Mouse (Mus musculus) adrenal gland, adult 2 months (tissue): Measurements from ENCODE around the gene St8sia1. TPM values are rescaled to one million over a fixed set of nuclear protein-coding genes. Genes with fewer than 3 reads are reported as not detected.

ENCODE experiments used
- DNase-seq: peaks from one replicate; pipeline ENCODE4 v3.0.0; 2021
- polyA plus RNA-seq: library from polyadenylated mRNA; depleted of rRNA; stranded (reverse); fragments of >200 nt; gene quantifications from 2 replicates; pipeline ENCODE4 v1.2.3, GENCODE M21; 2012
- total RNA-seq, 2 experiments: library from RNA; stranded (reverse); gene quantifications; 2 replicates each; pipeline ENCODE4 v1.2.3; 2021

St8sia1 gene
- total and polyA plus RNA-seq, 3 experiments = 0.13 to 1.8 (median 0.43) TPM

- DNase-seq = no peak
These were observed 100.4 kb downstream of the St8sia1 start for GRCm38 (mm10) chr6:142863881-142864280.

GRCm38 (mm10) chr6:142862265-142862664 lies 102.0 kb downstream of the St8sia1 start:
- DNase-seq = no peak

GRCm38 (mm10) chr6:142860396-142860795 lies 103.9 kb downstream of the St8sia1 start:
- DNase-seq = no peak

GRCm38 (mm10) chr6:142859946-142860345 lies 104.3 kb downstream of the St8sia1 start:
- DNase-seq = no peak

GRCm38 (mm10) chr6:142858937-142859336 lies 105.3 kb downstream of the St8sia1 start:
- no peak for DNase-seq

- no peak for DNase-seq
These were observed 107.9 kb downstream of the St8sia1 start for GRCm38 (mm10) chr6:142856258-142856874.

GRCm38 (mm10) chr6:142855761-142856160 lies 108.5 kb downstream of the St8sia1 start:
- no peak for DNase-seq

- DNase-seq = no peak
These were observed 111.6 kb downstream of the St8sia1 start for GRCm38 (mm10) chr6:142852419-142853377.

- no peak for DNase-seq
These were observed 113.8 kb downstream of the St8sia1 start for GRCm38 (mm10) chr6:142850436-142850835.

- DNase-seq = no peak
These were observed 114.9 kb downstream of the St8sia1 start for GRCm38 (mm10) chr6:142849326-142849725.

- no peak for DNase-seq
These were observed 116.2 kb downstream of the St8sia1 start for GRCm38 (mm10) chr6:142847914-142848674.

GRCm38 (mm10) chr6:142846855-142847254 lies 117.4 kb downstream of the St8sia1 start:
- no peak for DNase-seq

GRCm38 (mm10) chr6:142845066-142845465 lies 119.2 kb downstream of the St8sia1 start:
- DNase-seq = no peak

- DNase-seq = no peak
These were observed 120.2 kb downstream of the St8sia1 start for GRCm38 (mm10) chr6:142844061-142844460.

GRCm38 (mm10) chr6:142838501-142838900 lies 125.8 kb downstream of the St8sia1 start:
- no peak for DNase-seq

GRCm38 (mm10) chr6:142837326-142837725 lies 126.9 kb downstream of the St8sia1 start:
- no peak for DNase-seq

- DNase-seq = no peak
These were observed 128.5 kb downstream of the St8sia1 start for GRCm38 (mm10) chr6:142835726-142836125.

- no peak for DNase-seq
These were observed 129.3 kb downstream of the St8sia1 start for GRCm38 (mm10) chr6:142834911-142835310.

GRCm38 (mm10) chr6:142831706-142832105 lies 132.5 kb downstream of the St8sia1 start:
- no peak for DNase-seq

- no peak for DNase-seq
These were observed 133.0 kb downstream of the St8sia1 start for GRCm38 (mm10) chr6:142831243-142831642.

GRCm38 (mm10) chr6:142830221-142830620 lies 134.0 kb downstream of the St8sia1 start:
- DNase-seq = no peak

GRCm38 (mm10) chr6:142825449-142825848 lies 138.8 kb downstream of the St8sia1 start:
- DNase-seq = no peak
